Mouse (Mus musculus) kidney, postnatal 4 days (tissue): ENCODE results near the gene Gm8082.
"Not testable (repeated sequence)": the region's sequence is repeated elsewhere in the genome, so short reads cannot be mapped to it uniquely, and the experiment has no call there.

Experiments used
- DNase-seq, 2 experiments: peaks; one replicate each; pipeline ENCODE4 v3.0.0; 2021; ENCODE audit warnings: mixed read lengths in 2 of 2

Gm8082 gene

DNA sequence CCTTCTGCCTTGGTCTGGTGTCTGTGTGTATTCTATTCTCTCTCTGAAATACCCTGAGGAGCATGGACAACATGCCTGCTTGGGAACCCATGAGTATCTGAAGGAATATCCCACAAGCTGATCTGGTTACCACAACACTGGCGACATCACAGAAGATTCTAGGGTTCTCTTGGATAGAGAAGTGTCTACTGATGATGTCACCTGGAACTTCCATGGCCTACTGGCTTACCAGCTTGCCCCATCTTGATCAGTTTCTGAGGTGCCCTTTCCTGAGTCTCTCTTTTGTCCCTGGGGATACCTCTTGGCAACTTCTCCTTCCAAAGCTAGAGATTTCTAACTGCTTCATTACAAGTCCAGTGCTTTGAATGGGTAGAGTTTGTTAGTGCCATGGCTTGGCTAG is at the start of gene Gm8082:
Gm8082 (minus strand) TSS at position 101 of the 400 bp plus-strand sequence.
- not testable (repeated sequence) for DNase-seq

DNA sequence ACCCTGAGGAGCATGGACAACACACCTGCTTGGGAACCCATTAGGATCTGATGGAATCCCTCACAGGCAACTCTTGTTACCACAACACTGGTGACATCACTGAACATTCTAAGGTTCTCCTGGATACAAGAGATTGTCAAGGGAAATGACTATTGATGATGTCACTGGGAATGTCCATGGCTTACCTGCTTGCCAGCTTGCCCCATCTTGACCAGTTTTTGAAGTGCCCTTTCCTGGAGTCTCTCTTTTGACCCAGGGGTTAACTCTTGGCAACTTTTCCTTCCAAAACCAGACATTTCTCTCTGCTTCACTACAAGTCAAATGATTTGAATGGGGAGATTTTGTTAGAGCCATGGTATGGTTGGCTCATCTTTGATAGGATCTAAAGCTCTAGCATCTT is 22.1 kb upstream of the Gm8082 start, which contains the start of gene Gm10376:
Gm10376 (minus strand) TSS at position 101 of the 400 bp plus-strand sequence.
- DNase-seq, result not testable (repeated sequence)
